Mouse (Mus musculus): Measurements from ENCODE around the gene Zc3h10. TPM values are rescaled to one million over a fixed set of nuclear protein-coding genes. Genes with fewer than 3 reads are reported as not detected.

The Zc3h10 gene
- polyA plus RNA-seq, 1 experiment from 2014 or later = 16.3 TPM

DNA sequence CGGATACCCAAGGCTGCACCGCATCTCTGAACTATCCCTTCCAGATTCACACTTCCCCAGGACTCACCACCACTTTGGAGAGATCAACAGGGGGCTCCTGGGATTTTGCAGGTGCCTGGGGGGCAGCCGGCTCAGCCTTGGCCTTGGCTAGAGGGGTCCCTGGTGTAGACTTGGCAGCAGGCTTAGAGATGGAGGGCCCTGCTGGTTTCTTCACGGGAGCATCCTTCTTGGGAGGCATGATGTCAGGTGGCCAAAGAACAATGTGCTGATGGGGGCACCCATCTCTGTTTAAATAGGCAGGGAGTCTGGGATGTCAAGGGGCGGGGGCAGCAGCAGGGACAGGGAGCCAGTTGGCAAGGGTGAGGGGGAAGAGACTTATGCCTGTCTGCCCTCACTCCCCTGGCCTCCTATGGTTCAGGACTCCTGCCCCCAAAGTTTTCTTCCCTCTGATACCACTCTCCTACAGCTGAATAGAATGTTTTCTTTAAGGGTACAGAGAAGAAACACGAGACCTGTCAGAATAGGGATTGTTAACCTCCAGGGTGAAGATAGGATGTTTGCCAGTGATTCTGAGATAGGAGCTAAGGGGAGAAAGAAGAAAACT, 50.3 kb downstream of the Zc3h10 start:
- H3K27ac ChIP-seq = no peak overlapping the region
- 42% methylated on average over 6 of the region's 6 CpGs for WGBS

DNA sequence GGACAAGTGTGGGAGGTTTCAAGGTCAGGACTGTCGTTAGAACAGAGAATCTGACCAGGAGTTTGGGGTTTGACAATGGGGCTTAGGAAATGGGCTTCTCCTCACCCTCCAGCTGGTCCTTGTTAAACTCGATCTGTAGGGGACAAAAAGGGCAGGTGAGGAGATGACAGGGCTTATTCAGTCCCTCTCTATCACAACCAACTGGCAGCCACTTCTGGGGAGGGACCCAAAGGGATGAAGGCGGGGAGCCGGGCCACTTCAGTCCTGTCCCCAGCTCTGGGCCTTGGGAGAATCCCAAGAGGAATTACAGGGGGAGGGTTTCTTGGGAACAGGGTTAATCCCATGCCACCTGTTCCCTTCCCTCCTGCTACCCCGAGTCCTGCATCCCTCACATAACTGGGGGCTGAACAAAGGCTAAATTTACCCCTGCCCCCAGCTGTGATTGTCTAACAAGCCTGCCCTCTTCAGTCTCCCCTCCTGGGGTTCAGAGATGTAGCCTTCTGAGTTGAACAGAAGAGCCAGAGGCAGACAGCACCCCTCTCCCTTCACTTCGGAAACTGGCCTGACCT, 51.0 kb downstream of the Zc3h10 start:
- H3K9ac ChIP-seq = no peak overlapping the region
- H3K9me3 ChIP-seq (ENCODE audit: control insufficient read depth, low read length) = no peaks in the 10 kb centered on the region
- ATAC-seq (ENCODE audit: low FRiP score) (no peak), DNase-seq (ENCODE audit: low spot score) (no peak)
- H3K36me3 ChIP-seq (replicated peaks; ENCODE audit: control insufficient read depth, insufficient read depth) = peaks cover 8% of the 10 kb centered on the region
- no peaks in the 10 kb centered on the region for H3K27me3 ChIP-seq (ENCODE audit: control insufficient read depth, insufficient read depth, low read length)
- H3K27ac ChIP-seq = no peak overlapping the region
- no peak overlapping the region for H3K4me3 ChIP-seq (replicated peaks; ENCODE audit: low read length)
- H3K4me1 ChIP-seq (replicated peaks; ENCODE audit: control insufficient read depth, insufficient read depth, low read length) = peaks cover 28% of the 10 kb centered on the region
- H3K4me2 ChIP-seq (replicated peaks) = no peak overlapping the region
- WGBS = 34% methylated on average over 6 of the region's 6 CpGs

More for the DNA sequence above, 50.3 kb downstream of the Zc3h10 start:
- H3K4me3 ChIP-seq (replicated peaks; ENCODE audit: low read length) = no peak overlapping the region
- H3K4me2 ChIP-seq (replicated peaks) = peak overlapping the region; percentile 78
- DNase-seq (ENCODE audit: low spot score) (no peak), ATAC-seq (ENCODE audit: low FRiP score) (no peak)
- H3K9ac ChIP-seq = peak overlapping the region; percentile 48; the same call in 1 of the 2 replicates
- H3K27me3 ChIP-seq (ENCODE audit: control insufficient read depth, insufficient read depth, low read length) = no peaks in the 10 kb centered on the region
- 0 out of 2 replicates have a peak, but pooled peaks cover 2% of the 10 kb centered on the region for H3K36me3 ChIP-seq (replicated peaks; ENCODE audit: control insufficient read depth, insufficient read depth)
- peaks cover 23% of the 10 kb centered on the region for H3K4me1 ChIP-seq (replicated peaks; ENCODE audit: control insufficient read depth, insufficient read depth, low read length)
- H3K9me3 ChIP-seq (ENCODE audit: control insufficient read depth, low read length) = no peaks in the 10 kb centered on the region

GRCm38 (mm10) chr10:128495903-128496302, 51.7 kb downstream of the Zc3h10 start:
- WGBS = 80% methylated on average over 4 of the region's 4 CpGs
- H3K4me1 ChIP-seq (replicated peaks; ENCODE audit: control insufficient read depth, insufficient read depth, low read length) = peaks cover 35% of the 10 kb centered on the region
- no peak for ATAC-seq (ENCODE audit: low FRiP score)

DNA sequence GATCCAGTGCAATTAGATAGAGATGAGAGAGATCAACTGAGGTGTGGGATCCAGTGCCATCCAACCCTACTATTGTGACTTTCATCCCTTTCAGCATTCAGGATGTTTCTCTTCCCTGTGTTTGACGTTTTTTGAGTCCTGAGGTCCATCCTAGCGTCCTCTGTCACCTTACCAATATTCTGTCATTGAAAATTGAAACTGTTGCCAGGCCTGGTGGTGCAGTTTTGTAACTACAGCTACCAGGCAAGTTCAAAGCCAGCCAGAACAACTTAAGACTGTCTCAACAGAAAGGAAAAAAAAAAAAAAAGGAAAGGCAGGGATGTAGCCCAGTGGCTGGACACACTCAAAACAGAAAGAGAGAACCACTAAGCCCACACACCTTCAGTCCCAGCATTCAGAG, 52.3 kb downstream of the Zc3h10 start:
- H3K27ac ChIP-seq = peak overlapping the region; percentile 98; the same call in 1 of the 2 replicates
- no peaks in the 10 kb centered on the region for H3K9me3 ChIP-seq (ENCODE audit: control insufficient read depth, low read length)
- DNase-seq (ENCODE audit: low spot score) (no peak), ATAC-seq (ENCODE audit: low FRiP score) (no peak)
- H3K9ac ChIP-seq = peak overlapping the region; percentile 92; the same call in 1 of the 2 replicates
- peak overlapping the region; percentile 95 for H3K4me2 ChIP-seq (replicated peaks)
- no peaks in the 10 kb centered on the region for H3K27me3 ChIP-seq (ENCODE audit: control insufficient read depth, insufficient read depth, low read length)
- H3K36me3 ChIP-seq (replicated peaks; ENCODE audit: control insufficient read depth, insufficient read depth) = peaks cover 21% of the 10 kb centered on the region
- peak overlapping the region; percentile 69; the same call in 1 of the 2 replicates for H3K4me3 ChIP-seq (replicated peaks; ENCODE audit: low read length)
- H3K4me1 ChIP-seq (replicated peaks; ENCODE audit: control insufficient read depth, insufficient read depth, low read length) = peaks cover 39% of the 10 kb centered on the region
- WGBS = 83% methylated on average over 2 of the region's 2 CpGs

More at GRCm38 (mm10) chr10:128495903-128496302, 51.7 kb downstream of the Zc3h10 start:
- H3K27me3 ChIP-seq (ENCODE audit: control insufficient read depth, insufficient read depth, low read length) = no peaks in the 10 kb centered on the region
- no peak overlapping the region for H3K4me3 ChIP-seq (replicated peaks; ENCODE audit: low read length)
- H3K4me2 ChIP-seq (replicated peaks) = no peak overlapping the region
- DNase-seq (ENCODE audit: low spot score) = no peak
- H3K27ac ChIP-seq = no peak overlapping the region
- no peaks in the 10 kb centered on the region for H3K9me3 ChIP-seq (ENCODE audit: control insufficient read depth, low read length)
- no peak overlapping the region for H3K9ac ChIP-seq
- peaks cover 15% of the 10 kb centered on the region for H3K36me3 ChIP-seq (replicated peaks; ENCODE audit: control insufficient read depth, insufficient read depth)

DNA sequence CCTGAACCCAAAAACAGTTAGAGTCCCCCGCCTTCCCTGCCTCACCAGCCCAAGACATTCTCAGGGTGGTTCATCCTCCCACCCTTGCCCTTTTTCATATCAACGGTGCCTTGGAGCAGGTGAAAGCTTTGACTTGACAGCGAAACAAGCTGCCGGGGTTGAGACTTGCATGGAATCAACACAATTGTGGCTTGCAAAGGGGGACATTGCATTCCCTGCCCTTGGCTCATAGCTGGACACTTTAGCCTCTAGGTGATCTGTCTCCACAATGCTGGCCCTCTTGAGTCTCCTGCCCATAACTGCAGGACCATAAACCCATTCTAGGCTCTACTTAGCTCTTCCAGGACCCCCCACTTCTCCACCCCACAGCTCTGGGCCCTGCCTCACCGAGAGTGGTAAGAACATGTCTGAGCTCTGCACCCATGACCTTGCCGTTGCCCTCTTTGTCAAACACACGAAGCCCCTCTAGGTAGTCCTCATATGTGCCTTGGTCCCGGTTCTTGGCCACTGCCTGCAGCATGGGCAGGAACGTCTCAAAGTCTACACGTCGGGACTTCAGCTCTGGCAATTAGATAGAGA, 52.8 kb downstream of the Zc3h10 start:
- Histone ChIP-seq H3K27ac (peak overlapping the region; percentile 98), H3K4me2 (replicated peaks) (peak overlapping the region; percentile 95), H3K9ac (peak overlapping the region; percentile 92), H3K9me3 (ENCODE audit: control insufficient read depth, low read length) (no peaks in the 10 kb centered on the region), H3K4me3 (replicated peaks; ENCODE audit: low read length) (peak overlapping the region; percentile 69), H3K4me1 (replicated peaks; ENCODE audit: control insufficient read depth, insufficient read depth, low read length) (peaks cover 39% of the 10 kb centered on the region), H3K36me3 (replicated peaks; ENCODE audit: control insufficient read depth, insufficient read depth) (peaks cover 27% of the 10 kb centered on the region), H3K27me3 (ENCODE audit: control insufficient read depth, insufficient read depth, low read length) (no peaks in the 10 kb centered on the region)
- ATAC-seq (ENCODE audit: low FRiP score) (no peak), DNase-seq (ENCODE audit: low spot score) (no peak)
- 57% methylated on average over 11 of the region's 11 CpGs for WGBS

- peak within 1 kb of the TSS; percentile 69 for H3K4me3 ChIP-seq (replicated peaks; ENCODE audit: low read length)
- no peaks in the 10 kb centered on the region for H3K27me3 ChIP-seq (ENCODE audit: control insufficient read depth, insufficient read depth, low read length)
- H3K4me2 ChIP-seq (replicated peaks) = peak within 1 kb of the TSS; percentile 95
- under 1% methylated on average over 45 of the region's 45 CpGs for WGBS
- peaks cover 39% of the 10 kb centered on the region for H3K4me1 ChIP-seq (replicated peaks; ENCODE audit: control insufficient read depth, insufficient read depth, low read length)
- DNase-seq (ENCODE audit: low spot score) (peak; percentile 97), ATAC-seq (ENCODE audit: low FRiP score) (peak; percentile 93)
- H3K36me3 ChIP-seq (replicated peaks; ENCODE audit: control insufficient read depth, insufficient read depth) = peaks cover 34% of the 10 kb centered on the region
- no peaks in the 10 kb centered on the region for H3K9me3 ChIP-seq (ENCODE audit: control insufficient read depth, low read length)
- H3K9ac ChIP-seq = peak within 1 kb of the TSS; percentile 92
- H3K27ac ChIP-seq = peak within 1 kb of the TSS; percentile 98
Observed at GRCm38 (mm10) chr10:128493695-128494666, 53.6 kb downstream of the Zc3h10 start, which contains the start of gene Myl6. Myl6 (minus strand) TSS chr10:128494145.

- ATAC-seq (ENCODE audit: low FRiP score) (peak; percentile 28), DNase-seq (ENCODE audit: low spot score) (peak; percentile 32)
- Histone ChIP-seq H3K4me3 (replicated peaks; ENCODE audit: low read length) (peak overlapping the region; percentile 69), H3K4me2 (replicated peaks) (peak overlapping the region; percentile 95), H3K27me3 (ENCODE audit: control insufficient read depth, insufficient read depth, low read length) (no peaks in the 10 kb centered on the region), H3K36me3 (replicated peaks; ENCODE audit: control insufficient read depth, insufficient read depth) (peaks cover 41% of the 10 kb centered on the region), H3K9ac (peak overlapping the region; percentile 92), H3K27ac (peak overlapping the region; percentile 98), H3K4me1 (replicated peaks; ENCODE audit: control insufficient read depth, insufficient read depth, low read length) (peaks cover 38% of the 10 kb centered on the region), H3K9me3 (ENCODE audit: control insufficient read depth, low read length) (no peaks in the 10 kb centered on the region)
- WGBS = under 1% methylated on average over 12 of the region's 12 CpGs
Observed at GRCm38 (mm10) chr10:128493319-128493694, 54.3 kb downstream of the Zc3h10 start.

DNA sequence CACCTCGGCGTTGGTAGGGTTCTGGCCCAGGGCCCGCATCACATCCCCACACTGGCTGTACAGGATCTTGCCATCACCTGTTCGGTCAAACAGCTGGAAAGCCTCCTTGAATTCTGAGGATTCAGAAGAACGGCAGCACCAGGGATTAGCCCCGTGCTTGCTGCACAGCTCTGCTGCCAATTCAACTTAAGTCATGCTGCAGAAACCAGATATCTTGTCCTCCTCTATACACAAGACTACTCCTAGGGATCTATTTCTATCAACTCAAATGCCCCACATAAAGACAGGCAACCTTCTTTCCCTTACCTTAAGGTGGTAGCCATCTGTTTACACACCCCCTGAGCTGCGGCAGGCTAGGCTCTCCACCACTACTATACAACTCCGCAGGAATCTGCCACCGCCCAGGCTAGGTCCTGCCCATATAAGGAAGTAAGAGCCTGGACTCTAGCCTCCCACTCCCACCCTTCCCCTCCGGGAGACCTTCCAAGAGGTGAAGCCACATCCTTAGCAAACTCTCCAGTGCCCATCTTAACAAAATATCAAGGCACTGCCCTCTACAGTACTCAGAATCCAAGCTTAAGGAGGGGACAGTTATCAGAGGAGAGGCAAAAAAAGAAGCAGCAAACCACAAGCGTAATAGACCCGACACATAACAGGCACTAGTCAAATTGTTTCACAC, 54.8 kb downstream of the Zc3h10 start:
- 29% methylated on average over 12 of the region's 12 CpGs for WGBS
- peak; percentile 19; the same call in 1 of the 2 replicates for ATAC-seq (ENCODE audit: low FRiP score)
- H3K4me1 ChIP-seq (replicated peaks; ENCODE audit: control insufficient read depth, insufficient read depth, low read length) = peaks cover 33% of the 10 kb centered on the region
- peak overlapping the region; percentile 92 for H3K9ac ChIP-seq
- peak overlapping the region; percentile 69 for H3K4me3 ChIP-seq (replicated peaks; ENCODE audit: low read length)
- H3K27ac ChIP-seq = peak overlapping the region; percentile 98
- H3K4me2 ChIP-seq (replicated peaks) = peak overlapping the region; percentile 95
- no peaks in the 10 kb centered on the region for H3K27me3 ChIP-seq (ENCODE audit: control insufficient read depth, insufficient read depth, low read length)
- H3K36me3 ChIP-seq (replicated peaks; ENCODE audit: control insufficient read depth, insufficient read depth) = peaks cover 46% of the 10 kb centered on the region
- no peaks in the 10 kb centered on the region for H3K9me3 ChIP-seq (ENCODE audit: control insufficient read depth, low read length)
- DNase-seq (ENCODE audit: low spot score) = peak; percentile 42

All from hindbrain, embryonic 14.5 days (tissue).